Mouse (Mus musculus): ENCODE data around the gene Tnni3k.

DNA sequence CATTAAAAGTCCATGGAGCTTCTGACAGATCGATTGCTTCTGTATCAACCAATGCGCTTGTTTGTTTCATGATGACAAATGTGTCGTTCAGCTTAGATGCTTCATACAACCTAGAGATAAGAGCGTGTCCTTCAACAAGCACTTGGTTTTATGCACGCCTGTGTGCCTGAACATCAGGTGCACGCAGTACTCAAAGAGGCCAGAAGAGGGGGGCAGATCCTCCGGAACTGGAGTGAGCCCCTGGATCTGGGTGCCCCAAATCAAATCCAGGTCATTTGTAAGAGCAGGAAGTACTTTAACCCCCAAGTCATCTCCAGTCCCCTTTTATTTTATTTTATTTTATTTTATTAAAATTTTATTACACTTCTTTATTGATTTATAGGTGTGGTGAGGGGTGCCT lies 158.5 kb downstream of the Tnni3k start:
- no peak; the same call in 1 of the 2 replicates for TF ChIP-seq CTCF (conservative IDR thresholded peaks at IDR 0.05; ENCODE audit: insufficient read depth, insufficient read length, low read depth, low read length)
- TF ChIP-seq POLR2A (IDR thresholded peaks at IDR 0.05; ENCODE audit: low read depth, low read length): no peak
